Mouse (Mus musculus): ENCODE measurements around the gene Zdhhc21.

- TF ChIP-seq GATA1 (IDR thresholded peaks at IDR 0.05; ENCODE audit: low read length), result no peak
- no peak for TF ChIP-seq TAL1 (IDR thresholded peaks at IDR 0.05; ENCODE audit: low read length)
Observed at GRCm38 (mm10) chr4:82859131-82860125, at the start of gene Zdhhc21.
